Mouse (Mus musculus) limb, embryonic 15.5 days (tissue): ENCODE data around the gene Slc10a1. TPM values are rescaled to one million over a fixed set of nuclear protein-coding genes. Genes with fewer than 3 reads are reported as not detected.
A peak's percentile ranks its signal among the peaks of the same experiment; 100 is the strongest.
"Not testable (repeated sequence)": the region's sequence is repeated elsewhere in the genome, so short reads cannot be mapped to it uniquely, and the experiment has no call there.

Experiments
- ATAC-seq: fragments of 200-750 bp; cut with Nextera tagmentation; 2 replicates; pipeline ENCODE4 v1.8.0; 2017; ENCODE audit warnings: low read depth, moderate TSS enrichment; ENCODE audit not compliant: insufficient number of reproducible peaks, low FRiP score, low TSS enrichment
- H3K27ac ChIP-seq: fragments of 300-500 bp; sonication (generic); 2 replicates; pipeline ENCODE4 v1.5.1; 2015; ENCODE audit warnings: moderate library complexity, mild to moderate bottlenecking, inconsistent platforms
- H3K27me3 ChIP-seq: fragments of 300-500 bp; sonication (generic); 2 replicates; pipeline ENCODE4 v1.6.1; 2015; ENCODE audit warnings: inconsistent platforms
- H3K36me3 ChIP-seq: fragments of 300-500 bp; sonication (generic); 2 replicates; pipeline ENCODE4 v1.6.1; 2015; ENCODE audit warnings: inconsistent platforms
- H3K4me1 ChIP-seq: fragments of 300-500 bp; sonication (generic); 2 replicates; pipeline ENCODE4 v1.6.1; 2015; ENCODE audit warnings: inconsistent platforms
- H3K4me2 ChIP-seq: fragments of 300-500 bp; sonication (generic); 2 replicates; pipeline ENCODE4 v1.6.1; 2015; ENCODE audit warnings: mild to moderate bottlenecking, inconsistent platforms
- H3K4me3 ChIP-seq: fragments of 300-500 bp; sonication (generic); 2 replicates; pipeline ENCODE4 v1.5.1; 2015; ENCODE audit warnings: mild to moderate bottlenecking, inconsistent platforms
- H3K9ac ChIP-seq: fragments of 300-500 bp; sonication (generic); 2 replicates; pipeline ENCODE4 v1.6.1; 2015; ENCODE audit warnings: inconsistent platforms
- H3K9me3 ChIP-seq: fragments of 300-500 bp; sonication (generic); 2 replicates; pipeline ENCODE4 v1.6.1; 2016; ENCODE audit warnings: inconsistent platforms
- WGBS: fragments of 180-500 bp; shearing (Covaris S2); methylation state at CpG from one replicate; pipeline ENCODE4 v1.1.7; 2015; 5-methylcytosine and 5-hydroxymethylcytosine counted together
- polyA plus RNA-seq: library from polyadenylated mRNA; unstranded; fragments of >200 nt; fragmentation: Nextera tagmentation; extraction: Ambion mirVana; gene quantifications from 2 replicates; pipeline ENCODE4 v1.2.1, GENCODE M21; 2015

Gene Slc10a1
- polyA plus RNA-seq, 1 experiment from 2014 or later = 0.82 TPM

DNA sequence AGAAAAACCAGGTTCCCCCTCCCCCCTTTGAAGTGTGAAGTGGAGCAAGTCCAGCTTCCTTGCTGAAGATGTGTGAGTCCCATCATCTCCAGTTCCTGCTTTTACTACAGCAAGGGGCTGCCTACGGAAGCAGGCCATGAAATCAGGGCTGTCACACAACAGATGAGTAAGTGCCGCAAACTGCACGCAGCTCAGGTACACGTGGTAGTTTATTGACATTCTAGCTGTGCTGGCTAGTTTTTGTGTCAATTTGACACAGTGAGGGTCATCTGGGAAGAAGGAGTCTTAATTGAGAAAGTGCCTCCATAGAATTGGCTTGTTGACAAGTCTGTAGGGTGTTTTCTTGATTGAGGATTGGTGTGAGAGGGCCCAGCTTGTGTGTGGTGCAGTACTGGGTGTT lies 5.9 kb downstream of the Slc10a1 start:
- Histone ChIP-seq H3K9ac (no peak overlapping the region), H3K36me3 (peaks cover 22% of the 10 kb centered on the region), H3K27ac (no peak overlapping the region), H3K4me2 (no peak overlapping the region), H3K4me3 (no peak overlapping the region), H3K9me3 (no peaks in the 10 kb centered on the region), H3K4me1 (no peaks in the 10 kb centered on the region), H3K27me3 (no peaks in the 10 kb centered on the region)
- WGBS = 76% methylated on average over 4 of the region's 4 CpGs
- no peak for ATAC-seq

DNA sequence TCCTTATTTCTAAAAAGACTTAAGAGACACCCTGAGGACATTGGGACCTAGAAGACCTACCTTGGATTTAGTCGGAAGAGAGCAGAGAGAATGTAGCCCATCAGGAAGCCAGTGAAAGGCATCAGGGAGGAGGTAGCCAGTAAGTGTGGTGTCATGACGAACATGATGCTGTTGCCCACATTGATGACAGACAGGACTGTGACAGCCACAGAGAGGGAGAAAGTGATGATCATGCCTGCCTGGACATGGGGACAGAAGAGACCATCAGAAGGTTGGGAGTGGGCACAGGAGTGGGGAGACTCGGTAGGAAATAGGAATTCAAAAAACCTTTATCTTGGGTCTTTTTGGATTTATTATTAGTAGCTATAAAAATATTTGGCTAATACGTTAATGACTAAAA lies 10.5 kb downstream of the Slc10a1 start:
- no peaks in the 10 kb centered on the region for H3K4me1 ChIP-seq
- H3K9me3 ChIP-seq = no peaks in the 10 kb centered on the region
- no peaks in the 10 kb centered on the region for H3K27me3 ChIP-seq
- peaks cover 65% of the 10 kb centered on the region for H3K36me3 ChIP-seq
- no peak overlapping the region for H3K4me3 ChIP-seq
- WGBS = 80% methylated on average over 4 of the region's 4 CpGs
- ATAC-seq = no peak
- no peak overlapping the region for H3K9ac ChIP-seq
- no peak overlapping the region for H3K4me2 ChIP-seq
- no peak overlapping the region for H3K27ac ChIP-seq

DNA sequence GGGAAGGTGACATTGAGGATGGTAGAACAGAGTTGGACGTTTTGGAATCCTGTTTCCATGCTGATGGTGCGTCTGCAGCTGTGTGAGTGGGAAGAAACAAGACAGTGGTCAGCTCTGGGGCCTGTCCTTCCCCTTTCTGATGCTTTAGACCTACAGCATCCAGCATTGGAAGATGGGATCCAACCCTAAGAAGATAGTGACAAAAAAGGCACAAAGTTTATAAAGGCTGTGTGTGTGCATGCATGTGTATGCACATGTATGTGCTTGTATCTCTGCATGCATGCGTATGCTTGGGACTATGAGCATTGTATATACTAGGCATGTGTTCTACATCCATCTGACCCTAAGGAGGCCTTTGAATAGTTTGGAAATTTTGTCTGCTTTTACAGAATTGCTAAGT lies 12.5 kb downstream of the Slc10a1 start:
- Histone ChIP-seq H3K27ac (no peak overlapping the region), H3K27me3 (no peaks in the 10 kb centered on the region), H3K4me3 (no peak overlapping the region), H3K9me3 (no peaks in the 10 kb centered on the region), H3K4me2 (no peak overlapping the region), H3K36me3 (peaks cover 81% of the 10 kb centered on the region), H3K9ac (no peak overlapping the region), H3K4me1 (no peaks in the 10 kb centered on the region)
- WGBS = 87% methylated on average over 3 of the region's 3 CpGs
- ATAC-seq = no peak

DNA sequence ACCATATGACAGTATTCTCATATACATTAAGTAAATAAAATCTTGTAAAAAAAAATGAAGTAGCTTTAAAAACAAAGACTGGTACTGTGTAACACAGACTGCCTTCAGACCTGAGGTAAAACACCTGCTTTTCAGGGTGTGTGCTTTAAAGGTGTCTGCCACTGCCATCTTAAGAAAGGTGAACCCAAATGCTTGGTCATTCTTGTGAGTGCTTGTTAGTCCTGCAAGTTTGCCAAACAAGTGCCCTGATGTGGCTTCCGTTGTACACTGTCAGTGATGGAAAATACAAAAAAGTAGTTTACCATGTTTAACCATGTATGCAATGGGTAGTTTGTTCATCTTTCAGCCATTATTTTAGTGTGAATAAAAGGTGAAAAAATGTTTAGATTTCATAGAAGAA lies 16.0 kb downstream of the Slc10a1 start:
- Histone ChIP-seq H3K36me3 (peaks cover 82% of the 10 kb centered on the region), H3K4me1 (peaks cover 5% of the 10 kb centered on the region; the same call in 1 of the 2 replicates), H3K27ac (no peak overlapping the region), H3K9me3 (no peaks in the 10 kb centered on the region), H3K9ac (no peak overlapping the region), H3K4me2 (no peak overlapping the region), H3K4me3 (no peak overlapping the region), H3K27me3 (no peaks in the 10 kb centered on the region)
- no peak for ATAC-seq
- 92% methylated on average over 1 of the region's 1 CpGs for WGBS

DNA sequence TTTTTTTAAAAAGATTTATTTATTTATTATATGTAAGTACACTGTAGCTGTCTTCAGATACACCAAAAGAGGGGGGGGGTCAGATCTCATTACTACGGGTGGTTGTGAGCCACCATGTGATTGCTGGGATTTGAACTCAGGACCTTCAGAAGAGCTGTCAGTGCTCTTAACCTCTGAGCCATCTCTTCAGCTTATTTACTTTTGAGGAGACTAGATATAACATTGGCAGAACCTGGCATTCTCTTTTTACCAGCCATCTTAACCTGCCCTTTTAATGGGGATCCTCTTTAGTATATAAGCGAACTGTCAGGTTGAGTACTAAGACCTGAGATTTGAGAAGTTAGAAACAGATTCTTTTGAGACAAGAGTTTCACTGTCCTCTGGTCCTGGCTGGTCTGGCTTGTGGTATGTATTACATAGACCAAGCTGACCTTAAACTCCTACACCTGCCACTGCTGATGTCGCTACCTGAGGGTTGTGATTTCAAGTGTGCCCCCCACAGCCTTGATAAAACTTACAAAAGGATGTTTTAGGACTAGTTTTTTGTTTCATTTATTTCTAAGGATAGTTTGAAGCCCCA lies 16.8 kb downstream of the Slc10a1 start:
- no peak for ATAC-seq
- no peak overlapping the region for H3K9ac ChIP-seq
- no peak overlapping the region for H3K4me3 ChIP-seq
- no peaks in the 10 kb centered on the region for H3K9me3 ChIP-seq
- 94% methylated on average over 3 of the region's 3 CpGs for WGBS
- no peaks in the 10 kb centered on the region for H3K27me3 ChIP-seq
- H3K4me1 ChIP-seq = peaks cover 12% of the 10 kb centered on the region
- H3K4me2 ChIP-seq = no peak overlapping the region
- no peak overlapping the region for H3K27ac ChIP-seq
- H3K36me3 ChIP-seq = peaks cover 81% of the 10 kb centered on the region

DNA sequence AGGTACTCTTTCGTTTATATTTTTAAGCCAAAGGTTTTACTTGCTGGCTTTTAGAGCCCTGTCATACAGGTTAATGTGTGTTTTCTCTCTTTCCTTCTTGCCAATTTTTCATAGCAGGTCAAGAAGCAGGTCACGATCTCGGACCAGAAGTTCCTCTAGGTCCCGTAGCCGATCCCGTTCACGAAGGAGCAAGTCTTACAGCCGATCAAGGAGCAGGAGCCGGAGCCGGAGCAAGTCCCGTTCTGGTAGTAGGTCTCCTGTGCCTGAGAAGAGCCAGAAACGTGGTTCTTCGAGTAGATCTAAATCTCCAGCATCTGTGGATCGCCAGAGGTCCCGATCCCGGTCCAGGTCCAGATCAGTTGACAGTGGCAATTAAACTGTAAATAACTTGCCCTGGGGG lies 18.9 kb downstream of the Slc10a1 start:
- ATAC-seq, H3K9ac ChIP-seq, H3K27ac ChIP-seq, H3K4me2 ChIP-seq, H3K27me3 ChIP-seq, H3K4me3 ChIP-seq, H3K9me3 ChIP-seq: not testable (repeated sequence)
- Histone ChIP-seq H3K36me3 (peaks cover 66% of the 10 kb centered on the region), H3K4me1 (peaks cover 17% of the 10 kb centered on the region)
- WGBS = 92% methylated on average over 16 of the region's 16 CpGs

DNA sequence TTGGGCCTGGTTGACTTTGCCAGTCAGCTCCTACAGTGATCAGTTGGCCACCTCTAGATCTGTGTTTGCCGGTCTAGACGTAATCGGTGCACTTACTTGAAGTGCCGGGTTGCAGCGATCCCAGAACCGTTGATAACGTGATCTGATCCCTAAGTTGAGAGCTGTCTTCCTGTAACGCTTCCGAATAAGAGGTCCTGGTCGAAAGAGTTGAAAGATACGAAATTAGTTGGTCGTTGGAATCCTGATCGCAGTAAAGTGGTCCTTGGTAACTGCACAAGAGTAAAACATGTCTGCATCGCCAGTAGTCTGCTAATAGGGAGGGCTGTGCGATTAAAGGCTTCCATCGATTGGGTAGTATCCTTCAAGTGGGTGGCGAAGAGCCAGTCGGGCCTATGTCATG lies 20.3 kb downstream of the Slc10a1 start:
- WGBS = 93% methylated on average over 18 of the region's 18 CpGs
- Histone ChIP-seq H3K27ac (no peak overlapping the region), H3K4me2 (no peak overlapping the region), H3K4me1 (peaks cover 18% of the 10 kb centered on the region), H3K9ac (no peak overlapping the region), H3K27me3 (no peaks in the 10 kb centered on the region), H3K4me3 (no peak overlapping the region), H3K9me3 (no peaks in the 10 kb centered on the region), H3K36me3 (peaks cover 52% of the 10 kb centered on the region)
- ATAC-seq = no peak

DNA sequence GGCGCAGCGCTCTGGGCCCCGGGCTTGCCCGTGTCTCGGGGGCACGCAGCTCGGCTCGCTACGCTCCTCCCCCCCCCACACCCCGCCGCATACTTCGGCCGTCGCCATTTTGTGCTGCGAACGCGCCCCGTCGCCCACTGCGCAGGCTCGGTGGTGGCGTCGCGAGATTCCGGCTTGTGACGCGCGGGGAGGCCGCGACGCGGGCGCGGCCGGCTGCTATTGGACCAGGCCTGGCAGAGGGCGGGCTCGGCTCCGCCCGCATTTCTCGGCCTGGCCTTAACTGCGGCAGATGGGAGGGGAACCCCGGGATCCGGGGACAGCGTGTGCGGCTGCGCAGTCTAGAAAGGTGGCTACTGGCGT lies 22.5 kb downstream of the Slc10a1 start:
- Histone ChIP-seq H3K9me3 (no peaks in the 10 kb centered on the region), H3K4me2 (peak overlapping the region; percentile 54), H3K27ac (peak overlapping the region; percentile 99), H3K9ac (peak overlapping the region; percentile 93), H3K4me1 (peaks cover 18% of the 10 kb centered on the region), H3K36me3 (peaks cover 33% of the 10 kb centered on the region), H3K27me3 (no peaks in the 10 kb centered on the region), H3K4me3 (peak overlapping the region; percentile 95)
- peak; percentile 93 for ATAC-seq
- under 1% methylated on average over 47 of the region's 47 CpGs for WGBS

DNA sequence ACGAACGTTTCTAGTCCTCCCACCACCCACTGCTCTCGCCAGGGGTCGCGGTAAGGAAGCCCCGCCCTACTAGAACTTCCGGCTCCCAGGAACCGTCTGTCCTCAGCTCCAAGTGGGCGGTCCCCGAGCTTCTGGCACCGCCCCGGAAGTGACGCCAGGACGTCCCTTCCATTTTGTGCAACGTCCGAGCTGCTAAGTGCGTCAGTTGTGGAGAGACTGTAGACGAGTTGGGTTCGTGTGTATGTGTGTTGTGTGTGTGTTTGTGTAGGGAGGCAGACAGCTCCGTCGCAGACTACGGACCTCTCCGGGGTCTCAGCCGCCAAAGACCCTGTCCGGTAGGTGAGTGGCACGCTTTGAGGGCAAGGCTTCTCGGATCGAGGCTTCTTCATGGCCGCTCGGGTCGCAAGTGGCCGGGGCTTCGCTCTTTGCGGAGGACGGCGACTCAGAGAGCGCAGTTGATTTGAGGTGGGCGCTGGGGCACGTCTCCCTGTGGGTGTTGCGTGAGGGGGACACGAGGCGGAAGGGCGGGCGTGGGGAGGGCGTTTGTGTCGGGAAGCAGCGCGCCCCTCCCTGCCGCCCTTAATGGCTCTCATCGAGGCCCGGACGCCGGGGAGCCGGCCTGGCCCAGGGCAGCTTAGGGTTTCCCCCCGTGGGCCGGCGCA lies 23.0 kb downstream of the Slc10a1 start, which contains the start of gene Srsf5:
Gene Srsf5 (plus strand): TSS at position 171 of the 662 bp plus-strand sequence.
- H3K4me2 ChIP-seq = peak within 1 kb of the TSS; percentile 54
- under 1% methylated on average over 57 of the region's 57 CpGs for WGBS
- peak; percentile 94 for ATAC-seq

DNA sequence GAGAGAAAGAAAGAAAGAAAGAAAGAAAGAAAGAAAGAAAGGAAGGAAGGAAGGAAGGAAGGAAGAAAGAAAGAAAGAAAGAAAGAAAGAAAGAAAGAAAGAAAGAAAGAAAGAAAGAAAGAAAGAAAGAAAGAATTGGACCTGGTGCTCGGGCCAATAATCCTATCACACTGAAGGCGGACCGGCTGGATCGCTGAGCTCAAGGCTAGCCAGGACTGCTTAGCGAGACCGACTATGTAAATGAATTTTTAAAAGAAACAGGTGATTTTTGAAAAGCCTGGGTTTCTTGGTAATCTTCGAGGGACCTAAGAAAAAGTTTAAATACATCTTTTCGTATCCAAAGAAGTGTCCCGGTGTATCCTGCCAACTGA lies 23.6 kb downstream of the Slc10a1 start:
- ATAC-seq = peak; percentile 7; the same call in 1 of the 2 replicates
- WGBS = under 1% methylated on average over 9 of the region's 9 CpGs
- Histone ChIP-seq H3K36me3 (peaks cover 28% of the 10 kb centered on the region), H3K4me3 (peak overlapping the region; percentile 95), H3K27ac (peak overlapping the region; percentile 99), H3K4me1 (peaks cover 18% of the 10 kb centered on the region), H3K4me2 (peak overlapping the region; percentile 39)
- H3K27me3 ChIP-seq, H3K9me3 ChIP-seq, H3K9ac ChIP-seq: not testable (repeated sequence)

More for the DNA sequence above, 23.0 kb downstream of the Slc10a1 start, which contains the start of gene Srsf5:
- Histone ChIP-seq H3K4me3 (peak within 1 kb of the TSS; percentile 95), H3K27me3 (no peaks in the 10 kb centered on the region), H3K27ac (peak within 1 kb of the TSS; percentile 99), H3K36me3 (peaks cover 28% of the 10 kb centered on the region), H3K9ac (peak within 1 kb of the TSS; percentile 93), H3K4me1 (peaks cover 18% of the 10 kb centered on the region), H3K9me3 (no peaks in the 10 kb centered on the region)

DNA sequence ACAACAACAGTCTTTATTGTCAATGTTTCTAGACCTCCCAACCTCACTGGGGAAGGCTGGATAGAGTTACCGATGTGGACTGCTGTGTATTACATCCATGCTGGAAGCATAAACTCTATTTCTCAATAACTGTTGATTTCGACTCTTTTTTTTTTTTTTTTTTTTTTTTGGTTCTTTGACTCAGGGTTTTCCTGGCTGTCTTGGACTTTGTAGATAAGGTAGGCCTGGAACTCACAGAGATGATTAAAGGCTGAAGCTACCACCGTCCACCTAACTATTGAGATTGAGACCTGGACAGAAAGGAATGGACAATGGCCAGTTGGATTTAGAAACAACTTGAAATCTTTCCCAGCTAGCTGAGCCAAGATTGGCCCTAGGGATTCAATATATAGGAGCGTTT lies 24.3 kb downstream of the Slc10a1 start:
- WGBS = 88% methylated on average over 4 of the region's 4 CpGs

DNA sequence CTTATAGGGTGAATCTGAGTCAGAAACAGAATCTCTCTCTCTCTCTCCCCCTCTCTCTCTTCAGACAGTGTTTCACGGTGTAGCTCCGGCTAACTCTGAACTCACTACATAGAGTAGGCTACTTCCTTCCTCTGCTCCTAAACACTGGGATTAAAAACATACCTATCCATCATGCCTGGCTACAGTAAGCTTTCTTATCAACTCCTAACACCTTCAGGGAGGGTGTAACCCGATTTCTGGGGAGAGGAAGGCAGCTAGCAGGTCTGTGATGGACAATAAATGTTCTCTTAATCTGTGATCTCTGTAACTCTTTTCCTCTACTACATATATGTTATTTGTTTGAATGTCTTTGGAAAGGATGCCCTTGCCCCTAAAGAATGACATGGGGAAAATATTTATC lies 25.1 kb downstream of the Slc10a1 start:
- peaks cover 17% of the 10 kb centered on the region for H3K36me3 ChIP-seq
- WGBS = 82% methylated on average over 3 of the region's 3 CpGs
- H3K27me3 ChIP-seq = no peaks in the 10 kb centered on the region
- H3K4me2 ChIP-seq = no peak overlapping the region
- no peak overlapping the region for H3K27ac ChIP-seq
- H3K4me1 ChIP-seq = peaks cover 18% of the 10 kb centered on the region
- ATAC-seq = no peak
- H3K4me3 ChIP-seq = no peak overlapping the region
- no peak overlapping the region for H3K9ac ChIP-seq
- no peaks in the 10 kb centered on the region for H3K9me3 ChIP-seq

More for the DNA sequence above, 24.3 kb downstream of the Slc10a1 start:
- H3K27ac ChIP-seq = no peak overlapping the region
- H3K36me3 ChIP-seq = peaks cover 23% of the 10 kb centered on the region
- H3K9me3 ChIP-seq = no peaks in the 10 kb centered on the region
- H3K27me3 ChIP-seq = no peaks in the 10 kb centered on the region
- H3K9ac ChIP-seq = no peak overlapping the region
- H3K4me1 ChIP-seq = peaks cover 18% of the 10 kb centered on the region
- no peak overlapping the region for H3K4me3 ChIP-seq
- H3K4me2 ChIP-seq = no peak overlapping the region
- ATAC-seq = no peak
